Mouse (Mus musculus) 416B (cell line): ENCODE measurements around the gene C1qtnf5.

ENCODE experiments used
- DNase-seq: peaks from one replicate; pipeline ENCODE4 v3.0.0; 2011; ENCODE audit warnings: low read depth

C1qtnf5 gene

GRCm38 (mm10) chr9:44079997-44080780 is 26.9 kb upstream of the C1qtnf5 start:
- DNase-seq, result no peak

GRCm38 (mm10) chr9:44080953-44081352 is 26.1 kb upstream of the C1qtnf5 start:
- no peak for DNase-seq

GRCm38 (mm10) chr9:44081581-44081980 is 25.5 kb upstream of the C1qtnf5 start:
- no peak for DNase-seq

GRCm38 (mm10) chr9:44082266-44082665 is 24.8 kb upstream of the C1qtnf5 start:
- DNase-seq, result no peak

GRCm38 (mm10) chr9:44083392-44084121 is 23.5 kb upstream of the C1qtnf5 start:
- DNase-seq, result no peak

GRCm38 (mm10) chr9:44084236-44084635 is 22.8 kb upstream of the C1qtnf5 start:
- no peak for DNase-seq

GRCm38 (mm10) chr9:44084659-44085229 is 22.3 kb upstream of the C1qtnf5 start:
- peak; percentile 79 for DNase-seq

- DNase-seq, result no peak
Observed at GRCm38 (mm10) chr9:44085276-44085675, 21.8 kb upstream of the C1qtnf5 start.

- DNase-seq, result no peak
Observed at GRCm38 (mm10) chr9:44085741-44086665, 21.0 kb upstream of the C1qtnf5 start.

- DNase-seq, result no peak
Observed at GRCm38 (mm10) chr9:44086960-44087359, 20.1 kb upstream of the C1qtnf5 start.

- peak; percentile 28 for DNase-seq
Observed at GRCm38 (mm10) chr9:44087761-44088455, 19.1 kb upstream of the C1qtnf5 start.

GRCm38 (mm10) chr9:44088877-44089608 is 18.0 kb upstream of the C1qtnf5 start:
- peak; percentile 76 for DNase-seq

- DNase-seq, result peak; percentile 54
Observed at GRCm38 (mm10) chr9:44093612-44094503, 13.2 kb upstream of the C1qtnf5 start.

- no peak for DNase-seq
Observed at GRCm38 (mm10) chr9:44094737-44095136, 12.3 kb upstream of the C1qtnf5 start.

- DNase-seq, result no peak
Observed at GRCm38 (mm10) chr9:44095781-44096180, 11.3 kb upstream of the C1qtnf5 start.

- DNase-seq, result no peak
Observed at GRCm38 (mm10) chr9:44096536-44096935, 10.5 kb upstream of the C1qtnf5 start.

GRCm38 (mm10) chr9:44101490-44101889 is 5.6 kb upstream of the C1qtnf5 start, which contains the start of gene Mfrp:
TSS of gene Mfrp (plus strand) at chr9:44101729.
- no peak for DNase-seq

GRCm38 (mm10) chr9:44104881-44105280 is 2.2 kb upstream of the C1qtnf5 start:
- no peak for DNase-seq

GRCm38 (mm10) chr9:44105781-44106180 is 1.3 kb upstream of the C1qtnf5 start:
- no peak for DNase-seq
